Mouse (Mus musculus): ENCODE measurements around the gene Tarsl2.

- TF ChIP-seq POLR2A (IDR thresholded peaks at IDR 0.05; ENCODE audit: insufficient read depth, low read depth, low read length) = no peak
- no peak for TF ChIP-seq EP300 (IDR thresholded peaks at IDR 0.05; ENCODE audit: insufficient read depth, low read depth, low read length)
- 0 out of 2 replicates have a peak, but pooled peaks have one; percentile 18 for TF ChIP-seq CTCF (IDR thresholded peaks at IDR 0.05)
Measured at GRCm38 (mm10) chr7:65618751-65619150, 25.9 kb upstream of the Tarsl2 start.

All from heart, adult 2 months (tissue).